Mouse (Mus musculus) forebrain, embryonic 11.5 days (tissue): Measurements from ENCODE around the gene Pnrc1. TPM values are rescaled to one million over a fixed set of nuclear protein-coding genes. Genes with fewer than 3 reads are reported as not detected.
"Not testable (repeated sequence)": the region's sequence is repeated elsewhere in the genome, so short reads cannot be mapped to it uniquely, and the experiment has no call there.

Experiments
- ATAC-seq: fragments of 200-750 bp; cut with Nextera tagmentation; replicated peaks from 2 replicates; pipeline ENCODE4 v1.8.0; 2017; ENCODE audit warnings: moderate TSS enrichment; ENCODE audit not compliant: low FRiP score
- DNase-seq: peaks from one replicate; pipeline ENCODE4 v3.0.0-alpha.2; 2017; ENCODE audit warnings: low spot score
- H3K27ac ChIP-seq: fragments of 300-500 bp; sonication (generic); 2 replicates; pipeline ENCODE4 v1.5.1; 2014; ENCODE audit warnings: low read depth, low read length
- H3K27me3 ChIP-seq: fragments of 300-500 bp; sonication (generic); 2 replicates; pipeline ENCODE4 v1.6.1; 2014; ENCODE audit warnings: mild to moderate bottlenecking, low read length, mixed read lengths; ENCODE audit not compliant: control insufficient read depth, insufficient read depth
- H3K36me3 ChIP-seq: fragments of 300-500 bp; sonication (generic); 2 replicates; pipeline ENCODE4 v1.6.1; 2014; ENCODE audit warnings: mild to moderate bottlenecking, low read length, moderate library complexity, mixed read lengths; ENCODE audit not compliant: control insufficient read depth, insufficient read depth
- H3K4me1 ChIP-seq: fragments of 300-500 bp; sonication (generic); replicated peaks from 2 replicates; pipeline ENCODE4 v1.6.1; 2014; ENCODE audit warnings: low read length, mixed read lengths; ENCODE audit not compliant: control insufficient read depth, insufficient read depth
- H3K4me2 ChIP-seq: fragments of 300-500 bp; sonication (generic); 2 replicates; pipeline ENCODE4 v1.6.1; 2014; ENCODE audit warnings: low read depth, mild to moderate bottlenecking, low read length, moderate library complexity, mixed read lengths; ENCODE audit not compliant: severe bottlenecking
- H3K4me3 ChIP-seq: fragments of 300-500 bp; sonication (generic); 2 replicates; pipeline ENCODE4 v1.5.1; 2014; ENCODE audit warnings: low read depth, low read length
- H3K9ac ChIP-seq: fragments of 300-500 bp; sonication (generic); 2 replicates; pipeline ENCODE4 v1.6.1; 2014; ENCODE audit warnings: low read length
- H3K9me3 ChIP-seq: fragments of 300-500 bp; sonication (generic); 2 replicates; pipeline ENCODE4 v1.6.1; 2016; ENCODE audit warnings: low read length, mixed read lengths; ENCODE audit not compliant: control insufficient read depth
- WGBS: fragments of 180-500 bp; shearing (Covaris S2); extraction: QIAGEN DNeasy Blood & Tissue Kit; methylation state at CpG from one replicate; pipeline ENCODE4 v1.1.7; 2014; 5-methylcytosine and 5-hydroxymethylcytosine counted together
- polyA plus RNA-seq: library from polyadenylated mRNA; unstranded; fragments of >200 nt; fragmentation: Nextera tagmentation; extraction: Ambion mirVana; gene quantifications from 2 replicates; pipeline ENCODE4 v1.2.1, GENCODE M21; 2014

Pnrc1 gene
- polyA plus RNA-seq, result 84.9 and 87.9 TPM in 2 replicates

- no peak for DNase-seq
- Histone ChIP-seq H3K4me3 (no peak within 1 kb of the TSS), H3K9ac (no peak within 1 kb of the TSS), H3K27ac (no peak within 1 kb of the TSS), H3K4me1 (no peaks in the 10 kb centered on the region), H3K9me3 (no peaks in the 10 kb centered on the region), H3K4me2 (no peak within 1 kb of the TSS), H3K27me3 (no peaks in the 10 kb centered on the region), H3K36me3 (no peaks in the 10 kb centered on the region)
- 74% methylated on average over 3 of the region's 3 CpGs for WGBS
- ATAC-seq, result no peak
Measured at GRCm38 (mm10) chr4:33290002-33290401, at the start of gene Pnrc1. Pnrc1 (minus strand) TSS chr4:33290163.

GRCm38 (mm10) chr4:33337999-33338398, 48.0 kb upstream of the Pnrc1 start:
- Histone ChIP-seq H3K9me3 (no peaks in the 10 kb centered on the region), H3K4me1 (no peaks in the 10 kb centered on the region), H3K4me3 (no peak overlapping the region), H3K9ac (no peak overlapping the region), H3K27me3 (no peaks in the 10 kb centered on the region), H3K36me3 (no peaks in the 10 kb centered on the region; the same call in 1 of the 2 replicates), H3K27ac (no peak overlapping the region), H3K4me2 (no peak overlapping the region)
- no peak for ATAC-seq
- DNase-seq, result no peak
- 90% methylated on average over 1 of the region's 1 CpGs for WGBS

GRCm38 (mm10) chr4:33332956-33333455, 43.0 kb upstream of the Pnrc1 start:
- no peak for ATAC-seq
- Histone ChIP-seq H3K27ac (no peak overlapping the region), H3K27me3 (no peaks in the 10 kb centered on the region), H3K4me2 (no peak overlapping the region), H3K9me3 (no peaks in the 10 kb centered on the region), H3K4me3 (no peak overlapping the region), H3K36me3 (no peaks in the 10 kb centered on the region; the same call in 1 of the 2 replicates), H3K9ac (no peak overlapping the region), H3K4me1 (no peaks in the 10 kb centered on the region)
- WGBS, result 97% methylated on average over 1 of the region's 1 CpGs
- no peak for DNase-seq

- DNase-seq (no peak), ATAC-seq (no peak)
- no peak overlapping the region for H3K4me2 ChIP-seq
- no peak overlapping the region for H3K9ac ChIP-seq
- H3K36me3 ChIP-seq, result peaks cover 3% of the 10 kb centered on the region; the same call in 1 of the 2 replicates
- no peaks in the 10 kb centered on the region for H3K27me3 ChIP-seq
- no peaks in the 10 kb centered on the region for H3K4me1 ChIP-seq
- 96% methylated on average over 4 of the region's 4 CpGs for WGBS
- H3K4me3 ChIP-seq, result no peak overlapping the region
- H3K9me3 ChIP-seq, result no peaks in the 10 kb centered on the region
- no peak overlapping the region for H3K27ac ChIP-seq
Measured at GRCm38 (mm10) chr4:33331147-33331546, 41.2 kb upstream of the Pnrc1 start.

- no peak overlapping the region for H3K27ac ChIP-seq
- no peaks in the 10 kb centered on the region for H3K36me3 ChIP-seq
- 90% methylated on average over 5 of the region's 5 CpGs for WGBS
- no peaks in the 10 kb centered on the region; the same call in 1 of the 2 replicates for H3K4me1 ChIP-seq
- H3K27me3 ChIP-seq, result no peaks in the 10 kb centered on the region
- H3K4me2 ChIP-seq, result no peak overlapping the region
- ATAC-seq (no peak), DNase-seq (no peak)
- no peak overlapping the region for H3K4me3 ChIP-seq
- H3K9me3 ChIP-seq, result no peaks in the 10 kb centered on the region
- no peak overlapping the region for H3K9ac ChIP-seq
Measured at GRCm38 (mm10) chr4:33315840-33316239, 25.9 kb upstream of the Pnrc1 start.

GRCm38 (mm10) chr4:33314150-33314549, 24.2 kb upstream of the Pnrc1 start:
- H3K27ac ChIP-seq, ATAC-seq, H3K4me3 ChIP-seq, H3K4me2 ChIP-seq, H3K9me3 ChIP-seq, H3K4me1 ChIP-seq, H3K9ac ChIP-seq, H3K27me3 ChIP-seq, DNase-seq, H3K36me3 ChIP-seq: not testable (repeated sequence)
- 98% methylated on average over 6 of the region's 8 CpGs for WGBS

GRCm38 (mm10) chr4:33310840-33311437, 21.0 kb upstream of the Pnrc1 start:
- ATAC-seq (no peak), DNase-seq (no peak)
- H3K4me3 ChIP-seq, result peak overlapping the region; percentile 79
- no peaks in the 10 kb centered on the region for H3K27me3 ChIP-seq
- peak overlapping the region; percentile 75 for H3K9ac ChIP-seq
- no peaks in the 10 kb centered on the region for H3K36me3 ChIP-seq
- no peaks in the 10 kb centered on the region; the same call in 1 of the 2 replicates for H3K4me1 ChIP-seq
- no peak overlapping the region for H3K27ac ChIP-seq
- H3K4me2 ChIP-seq, result peak overlapping the region; percentile 73
- no peaks in the 10 kb centered on the region for H3K9me3 ChIP-seq
- 23% methylated on average over 12 of the region's 12 CpGs for WGBS

- Histone ChIP-seq H3K4me1 (no peaks in the 10 kb centered on the region; the same call in 1 of the 2 replicates), H3K27ac (no peak within 1 kb of the TSS), H3K9me3 (no peaks in the 10 kb centered on the region), H3K4me2 (peak within 1 kb of the TSS; percentile 73), H3K9ac (peak within 1 kb of the TSS; percentile 75), H3K4me3 (peak within 1 kb of the TSS; percentile 79), H3K36me3 (no peaks in the 10 kb centered on the region), H3K27me3 (no peaks in the 10 kb centered on the region)
- 4% methylated on average over 60 of the region's 60 CpGs for WGBS
- DNase-seq (peak; percentile 98), ATAC-seq (peak; percentile 95)
Measured at GRCm38 (mm10) chr4:33309764-33310757, 20.1 kb upstream of the Pnrc1 start, which contains the start of gene Rngtt. Rngtt (plus strand) TSS chr4:33310311.
